Mouse (Mus musculus): ENCODE results near the gene Appbp2.
A peak's percentile ranks its signal among the peaks of the same experiment; 100 is the strongest.

DNA sequence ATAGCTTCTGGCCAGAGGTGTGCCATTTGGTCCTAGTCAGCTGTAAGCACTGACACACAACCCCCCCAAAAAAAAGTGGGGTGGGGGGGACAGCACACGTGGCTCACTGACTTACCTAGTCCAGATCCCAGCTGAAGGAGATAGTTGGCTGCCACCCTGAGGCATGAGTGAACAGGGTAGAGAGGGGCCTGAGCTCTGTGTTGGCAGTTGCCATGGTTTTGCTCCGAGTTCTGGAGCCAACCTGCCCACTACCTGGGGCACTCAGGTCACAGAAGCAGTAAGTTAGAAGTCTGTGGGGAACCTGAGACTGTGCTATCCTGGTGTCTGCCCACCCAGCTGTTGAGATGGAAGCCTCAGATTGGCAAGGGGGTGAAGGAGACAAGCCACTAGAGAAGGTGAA is 64.1 kb downstream of the Appbp2 start:
- TF ChIP-seq POLR2A (IDR thresholded peaks at IDR 0.05; ENCODE audit: control insufficient read depth, low read depth, low read length) (peak; percentile 84; the same call in 1 of the 2 replicates), CTCF (IDR thresholded peaks at IDR 0.05; ENCODE audit: control insufficient read depth, insufficient read depth, insufficient replicate concordance, low read depth, low read length) (no peak)

Measured in testis, adult 2 months (tissue).